ENCODE assay signal across 22 mouse cellular contexts in genomic region chr1:104980273-104980672, GRCm38 (mm10).
"Had no signal": no experiment of that assay in that cellular context is flagged by ENCODE, and none has a peak within 500 bp of the region (broad histone marks: within the 10 kb centered on the region; RNA-seq: fewer than 3 reads in every experiment).

No protein-coding gene starts in this region.

- DNase-seq: heart, postnatal 10 days; heart, postnatal 14 days; heart, postnatal 36 days; heart, postnatal 4 days; kidney, adult 11 months; kidney, adult 18-20 months; kidney, adult 2 months; kidney, adult 8-10 months; kidney, adult 9 months; kidney, postnatal 10 days; kidney, postnatal 14 days; kidney, postnatal 25 days; kidney, postnatal 36 days; kidney, postnatal 4 days; layer of hippocampus, adult 9-11 months; layer of hippocampus, postnatal 36 days had no signal

- ATAC-seq: hindbrain, embryonic 16.5 days; hindbrain, postnatal 0 days; inflammation-experienced regulatory T-cells, adult 6 months; intestine, embryonic 15.5 days; intestine, embryonic 16.5 days; intestine, postnatal 0 days had no signal
